Mouse (Mus musculus): ENCODE data around the gene Ttn. TPM values are rescaled to one million over a fixed set of nuclear protein-coding genes. Genes with fewer than 3 reads are reported as not detected.

Gene Ttn
- polyA plus RNA-seq, 1 experiment, result under 0.01 TPM

- Histone ChIP-seq H3K9me3 (ENCODE audit: control insufficient read depth, low read length) (no peaks in the 10 kb centered on the region), H3K36me3 (ENCODE audit: control insufficient read depth) (no peaks in the 10 kb centered on the region), H3K27me3 (ENCODE audit: control insufficient read depth) (no peaks in the 10 kb centered on the region), H3K4me3 (replicated peaks) (no peak overlapping the region), H3K4me1 (ENCODE audit: control insufficient read depth) (no peaks in the 10 kb centered on the region)
- no peak for TF ChIP-seq TAL1 (IDR thresholded peaks at IDR 0.05; ENCODE audit: low read length)
- no peak for TF ChIP-seq GATA1 (IDR thresholded peaks at IDR 0.05; ENCODE audit: low read length)
These were observed 161.9 kb downstream of the Ttn start for GRCm38 (mm10) chr2:76820472-76820871.

- no peak overlapping the region for H3K4me3 ChIP-seq (replicated peaks)
- H3K36me3 ChIP-seq (ENCODE audit: control insufficient read depth), result no peaks in the 10 kb centered on the region
- TF ChIP-seq GATA1 (IDR thresholded peaks at IDR 0.05; ENCODE audit: low read length), result no peak
- TF ChIP-seq TAL1 (IDR thresholded peaks at IDR 0.05; ENCODE audit: low read length), result no peak
- no peaks in the 10 kb centered on the region for H3K27me3 ChIP-seq (ENCODE audit: control insufficient read depth)
- H3K9me3 ChIP-seq (ENCODE audit: control insufficient read depth, low read length), result no peaks in the 10 kb centered on the region
- no peaks in the 10 kb centered on the region for H3K4me1 ChIP-seq (ENCODE audit: control insufficient read depth)
These were observed 164.6 kb downstream of the Ttn start for GRCm38 (mm10) chr2:76817796-76818195.

- Histone ChIP-seq H3K27me3 (ENCODE audit: control insufficient read depth) (no peaks in the 10 kb centered on the region), H3K4me3 (replicated peaks) (no peak overlapping the region), H3K36me3 (ENCODE audit: control insufficient read depth) (no peaks in the 10 kb centered on the region), H3K4me1 (ENCODE audit: control insufficient read depth) (no peaks in the 10 kb centered on the region), H3K9me3 (ENCODE audit: control insufficient read depth, low read length) (peaks cover 14% of the 10 kb centered on the region)
- no peak for TF ChIP-seq TAL1 (IDR thresholded peaks at IDR 0.05; ENCODE audit: low read length)
- TF ChIP-seq GATA1 (IDR thresholded peaks at IDR 0.05; ENCODE audit: low read length), result no peak
These were observed 168.1 kb downstream of the Ttn start for GRCm38 (mm10) chr2:76814048-76814817.

- peaks cover 25% of the 10 kb centered on the region for H3K9me3 ChIP-seq (ENCODE audit: control insufficient read depth, low read length)
- no peaks in the 10 kb centered on the region for H3K4me1 ChIP-seq (ENCODE audit: control insufficient read depth)
- no peak for TF ChIP-seq GATA1 (IDR thresholded peaks at IDR 0.05; ENCODE audit: low read length)
- no peak for TF ChIP-seq TAL1 (IDR thresholded peaks at IDR 0.05; ENCODE audit: low read length)
- no peaks in the 10 kb centered on the region for H3K27me3 ChIP-seq (ENCODE audit: control insufficient read depth)
- no peaks in the 10 kb centered on the region for H3K36me3 ChIP-seq (ENCODE audit: control insufficient read depth)
- no peak overlapping the region for H3K4me3 ChIP-seq (replicated peaks)
These were observed 171.2 kb downstream of the Ttn start for GRCm38 (mm10) chr2:76811160-76811559.

- Histone ChIP-seq H3K36me3 (ENCODE audit: control insufficient read depth) (no peaks in the 10 kb centered on the region), H3K4me1 (ENCODE audit: control insufficient read depth) (no peaks in the 10 kb centered on the region), H3K9me3 (ENCODE audit: control insufficient read depth, low read length) (peaks cover 25% of the 10 kb centered on the region), H3K4me3 (replicated peaks) (no peak overlapping the region), H3K27me3 (ENCODE audit: control insufficient read depth) (no peaks in the 10 kb centered on the region)
- TF ChIP-seq GATA1 (IDR thresholded peaks at IDR 0.05; ENCODE audit: low read length), result no peak
- TF ChIP-seq TAL1 (IDR thresholded peaks at IDR 0.05; ENCODE audit: low read length), result no peak
These were observed 174.0 kb downstream of the Ttn start for GRCm38 (mm10) chr2:76808334-76808733.

- H3K4me3 ChIP-seq (replicated peaks), result no peak overlapping the region
- TF ChIP-seq GATA1 (IDR thresholded peaks at IDR 0.05; ENCODE audit: low read length) (no peak), TAL1 (IDR thresholded peaks at IDR 0.05; ENCODE audit: low read length) (no peak)
- H3K9me3 ChIP-seq (ENCODE audit: control insufficient read depth, low read length), result peaks cover 25% of the 10 kb centered on the region
- H3K4me1 ChIP-seq (ENCODE audit: control insufficient read depth), result no peaks in the 10 kb centered on the region
- no peaks in the 10 kb centered on the region for H3K27me3 ChIP-seq (ENCODE audit: control insufficient read depth)
- no peaks in the 10 kb centered on the region for H3K36me3 ChIP-seq (ENCODE audit: control insufficient read depth)
These were observed 175.1 kb downstream of the Ttn start for GRCm38 (mm10) chr2:76807284-76807683.

- Histone ChIP-seq H3K36me3 (ENCODE audit: control insufficient read depth) (no peaks in the 10 kb centered on the region), H3K9me3 (ENCODE audit: control insufficient read depth, low read length) (peaks cover 25% of the 10 kb centered on the region), H3K27me3 (ENCODE audit: control insufficient read depth) (no peaks in the 10 kb centered on the region), H3K4me1 (ENCODE audit: control insufficient read depth) (no peaks in the 10 kb centered on the region), H3K4me3 (replicated peaks) (no peak overlapping the region)
- TF ChIP-seq TAL1 (IDR thresholded peaks at IDR 0.05; ENCODE audit: low read length) (no peak), GATA1 (IDR thresholded peaks at IDR 0.05; ENCODE audit: low read length) (no peak)
These were observed 175.5 kb downstream of the Ttn start for GRCm38 (mm10) chr2:76806861-76807260.

- Histone ChIP-seq H3K9me3 (ENCODE audit: control insufficient read depth, low read length) (peaks cover 25% of the 10 kb centered on the region), H3K27me3 (ENCODE audit: control insufficient read depth) (no peaks in the 10 kb centered on the region), H3K4me1 (ENCODE audit: control insufficient read depth) (no peaks in the 10 kb centered on the region), H3K36me3 (ENCODE audit: control insufficient read depth) (no peaks in the 10 kb centered on the region), H3K4me3 (replicated peaks) (no peak overlapping the region)
- TF ChIP-seq TAL1 (IDR thresholded peaks at IDR 0.05; ENCODE audit: low read length) (no peak), GATA1 (IDR thresholded peaks at IDR 0.05; ENCODE audit: low read length) (no peak)
These were observed 176.0 kb downstream of the Ttn start for GRCm38 (mm10) chr2:76806376-76806775.

GRCm38 (mm10) chr2:76805191-76805892, 177.0 kb downstream of the Ttn start:
- H3K9me3 ChIP-seq (ENCODE audit: control insufficient read depth, low read length), result peaks cover 16% of the 10 kb centered on the region
- TF ChIP-seq TAL1 (IDR thresholded peaks at IDR 0.05; ENCODE audit: low read length) (no peak), GATA1 (IDR thresholded peaks at IDR 0.05; ENCODE audit: low read length) (no peak)
- H3K27me3 ChIP-seq (ENCODE audit: control insufficient read depth), result no peaks in the 10 kb centered on the region
- H3K4me3 ChIP-seq (replicated peaks), result no peak overlapping the region
- no peaks in the 10 kb centered on the region for H3K36me3 ChIP-seq (ENCODE audit: control insufficient read depth)
- H3K4me1 ChIP-seq (ENCODE audit: control insufficient read depth), result no peaks in the 10 kb centered on the region
